Comparison of ENCODE assay signal across 8 mouse cellular contexts in genomic region chr10:93161511-93162275, GRCm38 (mm10). TPM values are rescaled to one million over a fixed set of nuclear protein-coding genes. Genes with fewer than 3 reads are reported as not detected.
DNase-seq lines count a peak whose midpoint lies in the region; ATAC-seq lines count a peak whose summit lies in the region.

No protein-coding gene starts in this region.

- no peaks in the 10 kb centered on the region for H3K27me3 ChIP-seq in forebrain, embryonic 14.5 days (replicated peaks; ENCODE audit: control insufficient read depth, insufficient read depth, low read length)
- H3K27me3 ChIP-seq in hindbrain, embryonic 11.5 days (ENCODE audit: control insufficient read depth, insufficient read depth, low read length) = no peaks in the 10 kb centered on the region

- H3K79me2 ChIP-seq in macrophage (ENCODE audit: inconsistent target) = peaks cover 53% of the 10 kb centered on the region

- peaks cover 27% of the 10 kb centered on the region for H3K4me1 ChIP-seq in forebrain, embryonic 14.5 days (ENCODE audit: control insufficient read depth, insufficient read depth, low read length)
- H3K4me1 ChIP-seq in hindbrain, embryonic 11.5 days (replicated peaks; ENCODE audit: control insufficient read depth, insufficient read depth, low read length) = peaks cover 12% of the 10 kb centered on the region; the same call in 1 of the 2 replicates

- peak overlapping the region; percentile 77 for H3K4me2 ChIP-seq in forebrain, embryonic 14.5 days (ENCODE audit: low read length)
- H3K4me2 ChIP-seq in hindbrain, embryonic 11.5 days (replicated peaks; ENCODE audit: low read depth, low read length) = peak overlapping the region; percentile 61

- no peaks in the 10 kb centered on the region for H3K36me3 ChIP-seq in forebrain, embryonic 14.5 days (ENCODE audit: control insufficient read depth, insufficient read depth, low read length)
- no peaks in the 10 kb centered on the region for H3K36me3 ChIP-seq in hindbrain, embryonic 11.5 days (ENCODE audit: control insufficient read depth, insufficient read depth, low read length)
- H3K36me3 ChIP-seq in macrophage (ENCODE audit: inconsistent target) = no peaks in the 10 kb centered on the region

- peak overlapping the region; percentile 100 for H3K27ac ChIP-seq in forebrain, embryonic 14.5 days (ENCODE audit: low read depth, low read length)
- peak overlapping the region; percentile 99 for H3K27ac ChIP-seq in hindbrain, embryonic 11.5 days (ENCODE audit: low read depth, low read length)
- peak overlapping the region; percentile 80 for H3K27ac ChIP-seq in macrophage

- ATAC-seq in forebrain, embryonic 14.5 days = peak; percentile 35
- peak; percentile 55 for ATAC-seq in hindbrain, embryonic 11.5 days (ENCODE audit: low FRiP score)

- 1% methylated on average over 28 of the region's 33 CpGs for whole genome bisulfite sequencing in forebrain, embryonic 14.5 days
- WGBS in hindbrain, embryonic 11.5 days = under 1% methylated on average over 22 of the region's 33 CpGs
- WGBS in macrophage (ENCODE audit: missing documents) = under 1% methylated on average over 27 of the region's 33 CpGs

- H3K9ac ChIP-seq in forebrain, embryonic 14.5 days (ENCODE audit: low read length) = peak overlapping the region; percentile 98
- peak overlapping the region; percentile 98 for H3K9ac ChIP-seq in hindbrain, embryonic 11.5 days (ENCODE audit: low read depth, low read length)

- no peaks in the 10 kb centered on the region for H3K9me3 ChIP-seq in forebrain, embryonic 14.5 days (replicated peaks; ENCODE audit: control insufficient read depth, low read length)
- no peaks in the 10 kb centered on the region for H3K9me3 ChIP-seq in hindbrain, embryonic 11.5 days (ENCODE audit: control insufficient read depth, low read length)

- peak overlapping the region; percentile 95 for H3K4me3 ChIP-seq in forebrain, embryonic 14.5 days (ENCODE audit: low read depth, low read length)
- peak overlapping the region; percentile 97 for H3K4me3 ChIP-seq in hindbrain, embryonic 11.5 days (ENCODE audit: low read depth, low read length)
- H3K4me3 ChIP-seq in macrophage (ENCODE audit: inconsistent target) = peak overlapping the region; percentile 71

- peak; percentile 63 for DNase-seq in ovary, postnatal 36 days (ENCODE audit: low spot score)
- no peak for DNase-seq in ovary, postnatal 10 days (ENCODE audit: low spot score)
- peak; percentile 26 for DNase-seq in brain, embryonic 18.5 days (ENCODE audit: low read depth, low spot score)
- peak; percentile 74 for DNase-seq in forebrain, embryonic 14.5 days (ENCODE audit: low spot score)
- DNase-seq in hindbrain, embryonic 11.5 days (ENCODE audit: low spot score) = peak; percentile 71
- peak; percentile 61 to 62 for DNase-seq in layer of hippocampus, postnatal 36 days
- peak; percentile 62 for DNase-seq in right cerebral cortex, postnatal 4 days

RNA-seq across cellular contexts. Expression of gene Cdk17, which starts 1.0 kb away (rescaled TPM):
- 52.5 and 53.8 TPM in 2 replicates for polyA plus RNA-seq in forebrain, embryonic 14.5 days (2014; fragmentation: Nextera tagmentation; extraction: Ambion mirVana)
- 37.3 and 44.5 TPM in 2 replicates for polyA plus RNA-seq in hindbrain, embryonic 11.5 days (2014; fragmentation: Nextera tagmentation; extraction: Ambion mirVana)
- total RNA-seq in layer of hippocampus, postnatal 36 days (2021) = 100 to 1,000 TPM; 193 to 200 TPM
- 100 to 1,000 TPM in 2 of 26 experiments, 10 to 100 TPM in 24; 29.0 to 176 (median 49.5) TPM for total RNA-seq in macrophage (2018; cell fraction: chromatin; rRNA removed)
- 10 to 100 TPM; 12.8 to 45.6 (median 16.7) TPM for total RNA-seq in macrophage (2018; cell fraction: cytosol; rRNA removed)
- 100 to 1,000 TPM in 2 of 26 experiments, 10 to 100 TPM in 24; 20.4 to 105 (median 36.0) TPM for total RNA-seq in macrophage (2018; cell fraction: nucleus; rRNA removed)
- polyA plus RNA-seq in macrophage (2018) = 15.0 to 16.1 TPM (median 15.3 TPM) in 3 replicates
